Mouse (Mus musculus): ENCODE measurements around the gene Slc6a12. TPM values are rescaled to one million over a fixed set of nuclear protein-coding genes. Genes with fewer than 3 reads are reported as not detected.
"Not testable (repeated sequence)": the region's sequence is repeated elsewhere in the genome, so short reads cannot be mapped to it uniquely, and the experiment has no call there.

Gene Slc6a12
- polyA plus RNA-seq, 1 experiment: 1.9 TPM

GRCm38 (mm10) chr6:121363061-121363460 is 20.2 kb downstream of the Slc6a12 start:
- no peaks in the 10 kb centered on the region for H3K36me3 ChIP-seq (ENCODE audit: control insufficient read depth, insufficient read depth, low read length)
- no peak for TF ChIP-seq CTCF (IDR thresholded peaks at IDR 0.05; ENCODE audit: extremely low read depth, insufficient read depth, insufficient read length, insufficient replicate concordance)
- TF ChIP-seq POLR2A (IDR thresholded peaks at IDR 0.05; ENCODE audit: low read depth, low read length): no peak
- H3K27me3 ChIP-seq (ENCODE audit: control insufficient read depth, insufficient read depth, low read length): no peaks in the 10 kb centered on the region
- DNase-seq (ENCODE audit: low read depth in 1 of 2, low spot score in 2 of 2): no peak
- no peak overlapping the region for H3K27ac ChIP-seq (ENCODE audit: insufficient read depth, low read length)
- 87% methylated on average over 6 of the region's 6 CpGs for WGBS
- no peaks in the 10 kb centered on the region for H3K4me1 ChIP-seq (ENCODE audit: control insufficient read depth, insufficient read depth, insufficient read length)
- H3K4me3 ChIP-seq (ENCODE audit: extremely low read depth, insufficient read depth, insufficient read length): no peak overlapping the region

- 79% methylated on average over 4 of the region's 4 CpGs for WGBS
- H3K4me1 ChIP-seq (ENCODE audit: control insufficient read depth, insufficient read depth, insufficient read length): no peaks in the 10 kb centered on the region
- no peak for TF ChIP-seq POLR2A (IDR thresholded peaks at IDR 0.05; ENCODE audit: low read depth, low read length)
- TF ChIP-seq CTCF (IDR thresholded peaks at IDR 0.05; ENCODE audit: extremely low read depth, insufficient read depth, insufficient read length, insufficient replicate concordance): no peak
- no peak overlapping the region for H3K4me3 ChIP-seq (ENCODE audit: extremely low read depth, insufficient read depth, insufficient read length)
- H3K36me3 ChIP-seq (ENCODE audit: control insufficient read depth, insufficient read depth, low read length): no peaks in the 10 kb centered on the region
- no peaks in the 10 kb centered on the region for H3K27me3 ChIP-seq (ENCODE audit: control insufficient read depth, insufficient read depth, low read length)
- no peak overlapping the region for H3K27ac ChIP-seq (ENCODE audit: insufficient read depth, low read length)
- no peak for DNase-seq (ENCODE audit: low read depth in 1 of 2, low spot score in 2 of 2)
Observed at GRCm38 (mm10) chr6:121363956-121364355, 21.1 kb downstream of the Slc6a12 start.

GRCm38 (mm10) chr6:121366537-121366936 is 23.7 kb downstream of the Slc6a12 start:
- not testable (repeated sequence) for H3K4me3 ChIP-seq (ENCODE audit: extremely low read depth, insufficient read depth, insufficient read length); H3K4me1 ChIP-seq (ENCODE audit: control insufficient read depth, insufficient read depth, insufficient read length); H3K27ac ChIP-seq (ENCODE audit: insufficient read depth, low read length); H3K27me3 ChIP-seq (ENCODE audit: control insufficient read depth, insufficient read depth, low read length); H3K36me3 ChIP-seq (ENCODE audit: control insufficient read depth, insufficient read depth, low read length)
- DNase-seq (ENCODE audit: low read depth in 1 of 2, low spot score in 2 of 2): peak; percentile 14 to 34
- TF ChIP-seq CTCF (IDR thresholded peaks at IDR 0.05; ENCODE audit: extremely low read depth, insufficient read depth, insufficient read length, insufficient replicate concordance): peak; percentile 37; the same call in 1 of the 2 replicates
- 9% methylated on average over 2 of the region's 2 CpGs for WGBS

GRCm38 (mm10) chr6:121367099-121367498 is 24.2 kb downstream of the Slc6a12 start:
- H3K27ac ChIP-seq (ENCODE audit: insufficient read depth, low read length): no peak overlapping the region
- H3K4me1 ChIP-seq (ENCODE audit: control insufficient read depth, insufficient read depth, insufficient read length): no peaks in the 10 kb centered on the region
- TF ChIP-seq POLR2A (IDR thresholded peaks at IDR 0.05; ENCODE audit: low read depth, low read length) (no peak), CTCF (IDR thresholded peaks at IDR 0.05; ENCODE audit: extremely low read depth, insufficient read depth, insufficient read length, insufficient replicate concordance) (no peak)
- no peak for DNase-seq (ENCODE audit: low read depth in 1 of 2, low spot score in 2 of 2)
- H3K36me3 ChIP-seq (ENCODE audit: control insufficient read depth, insufficient read depth, low read length): no peaks in the 10 kb centered on the region
- 88% methylated on average over 3 of the region's 3 CpGs for WGBS
- H3K4me3 ChIP-seq (ENCODE audit: extremely low read depth, insufficient read depth, insufficient read length): no peak overlapping the region
- H3K27me3 ChIP-seq (ENCODE audit: control insufficient read depth, insufficient read depth, low read length): no peaks in the 10 kb centered on the region

- TF ChIP-seq CTCF (IDR thresholded peaks at IDR 0.05; ENCODE audit: extremely low read depth, insufficient read depth, insufficient read length, insufficient replicate concordance) (no peak), POLR2A (IDR thresholded peaks at IDR 0.05; ENCODE audit: low read depth, low read length) (no peak)
- H3K27ac ChIP-seq (ENCODE audit: insufficient read depth, low read length): no peak overlapping the region
- no peak overlapping the region for H3K4me3 ChIP-seq (ENCODE audit: extremely low read depth, insufficient read depth, insufficient read length)
- no peaks in the 10 kb centered on the region for H3K4me1 ChIP-seq (ENCODE audit: control insufficient read depth, insufficient read depth, insufficient read length)
- DNase-seq (ENCODE audit: low read depth in 1 of 2, low spot score in 2 of 2): no peak
- WGBS: 86% methylated on average over 10 of the region's 10 CpGs
- no peaks in the 10 kb centered on the region for H3K27me3 ChIP-seq (ENCODE audit: control insufficient read depth, insufficient read depth, low read length)
- H3K36me3 ChIP-seq (ENCODE audit: control insufficient read depth, insufficient read depth, low read length): no peaks in the 10 kb centered on the region
Observed at GRCm38 (mm10) chr6:121371197-121371980, 28.5 kb downstream of the Slc6a12 start.

- 91% methylated on average over 12 of the region's 12 CpGs for WGBS
- DNase-seq (ENCODE audit: low read depth in 1 of 2, low spot score in 2 of 2): no peak
Observed at GRCm38 (mm10) chr6:121376159-121376558, 33.3 kb downstream of the Slc6a12 start.

GRCm38 (mm10) chr6:121378256-121378655 is 35.4 kb downstream of the Slc6a12 start:
- DNase-seq (ENCODE audit: low read depth in 1 of 2, low spot score in 2 of 2): no peak
- H3K27me3 ChIP-seq (ENCODE audit: control insufficient read depth, insufficient read depth, low read length): no peaks in the 10 kb centered on the region
- WGBS: 59% methylated on average over 4 of the region's 4 CpGs

More at GRCm38 (mm10) chr6:121376159-121376558, 33.3 kb downstream of the Slc6a12 start:
- Histone ChIP-seq H3K27me3 (ENCODE audit: control insufficient read depth, insufficient read depth, low read length) (no peaks in the 10 kb centered on the region), H3K27ac (ENCODE audit: insufficient read depth, low read length) (no peak overlapping the region), H3K4me1 (ENCODE audit: control insufficient read depth, insufficient read depth, insufficient read length) (no peaks in the 10 kb centered on the region), H3K4me3 (ENCODE audit: extremely low read depth, insufficient read depth, insufficient read length) (no peak overlapping the region), H3K36me3 (ENCODE audit: control insufficient read depth, insufficient read depth, low read length) (no peaks in the 10 kb centered on the region)
- TF ChIP-seq CTCF (IDR thresholded peaks at IDR 0.05; ENCODE audit: extremely low read depth, insufficient read depth, insufficient read length, insufficient replicate concordance) (no peak), POLR2A (IDR thresholded peaks at IDR 0.05; ENCODE audit: low read depth, low read length) (no peak)

More at GRCm38 (mm10) chr6:121378256-121378655, 35.4 kb downstream of the Slc6a12 start:
- no peak for TF ChIP-seq CTCF (IDR thresholded peaks at IDR 0.05; ENCODE audit: extremely low read depth, insufficient read depth, insufficient read length, insufficient replicate concordance)
- TF ChIP-seq POLR2A (IDR thresholded peaks at IDR 0.05; ENCODE audit: low read depth, low read length): no peak
- Histone ChIP-seq H3K4me1 (ENCODE audit: control insufficient read depth, insufficient read depth, insufficient read length) (no peaks in the 10 kb centered on the region), H3K4me3 (ENCODE audit: extremely low read depth, insufficient read depth, insufficient read length) (no peak overlapping the region), H3K27ac (ENCODE audit: insufficient read depth, low read length) (no peak overlapping the region), H3K36me3 (ENCODE audit: control insufficient read depth, insufficient read depth, low read length) (no peaks in the 10 kb centered on the region)
